Mouse (Mus musculus) limb, embryonic 10.5 days (tissue): Measurements from ENCODE around the gene Abcg1. TPM values are rescaled to one million over a fixed set of nuclear protein-coding genes. Genes with fewer than 3 reads are reported as not detected.

ENCODE experiments used
- DNase-seq: peaks from one replicate; pipeline ENCODE4 v3.0.0-alpha.2; 2017; ENCODE audit warnings: low spot score
- H3K27ac ChIP-seq: fragments of 300-500 bp; sonication (generic); 2 replicates; pipeline ENCODE4 v1.5.1; 2016; ENCODE audit warnings: mild to moderate bottlenecking
- H3K27me3 ChIP-seq: fragments of 300-500 bp; sonication (generic); 2 replicates; pipeline ENCODE4 v1.6.1; 2016; ENCODE audit warnings: low read depth, mild to moderate bottlenecking; ENCODE audit not compliant: poor library complexity, severe bottlenecking
- H3K36me3 ChIP-seq: fragments of 300-500 bp; sonication (generic); 2 replicates; pipeline ENCODE4 v1.6.1; 2016; ENCODE audit warnings: mild to moderate bottlenecking, moderate library complexity
- H3K4me1 ChIP-seq: fragments of 300-500 bp; sonication (generic); 2 replicates; pipeline ENCODE4 v1.6.1; 2016
- H3K4me3 ChIP-seq: fragments of 300-500 bp; sonication (generic); 2 replicates; pipeline ENCODE4 v1.5.1; 2016; ENCODE audit warnings: mild to moderate bottlenecking, moderate library complexity
- H3K9me3 ChIP-seq: fragments of 300-500 bp; sonication (generic); replicated peaks from 2 replicates; pipeline ENCODE4 v1.6.1; 2016; ENCODE audit warnings: mild to moderate bottlenecking
- WGBS: fragments of 180-500 bp; shearing (Covaris S2); methylation state at CpG from one replicate; pipeline ENCODE4 v1.1.7; 2016; 5-methylcytosine and 5-hydroxymethylcytosine counted together
- polyA plus RNA-seq: library from polyadenylated mRNA; unstranded; fragments of >200 nt; fragmentation: Nextera tagmentation; extraction: Ambion mirVana; gene quantifications from 2 replicates; pipeline ENCODE4 v1.2.1, GENCODE M21; 2016

Gene Abcg1
- polyA plus RNA-seq = 4.1 and 5.0 TPM in 2 replicates

- WGBS = 2% methylated on average over 48 of the region's 49 CpGs
- peak within 1 kb of the TSS; percentile 57 for H3K4me3 ChIP-seq
- H3K27me3 ChIP-seq = peaks cover 67% of the 10 kb centered on the region
- peak within 1 kb of the TSS; percentile 56; the same call in 1 of the 2 replicates for H3K27ac ChIP-seq
- no peaks in the 10 kb centered on the region for H3K36me3 ChIP-seq
- peak; percentile 76 for DNase-seq
- peaks cover 39% of the 10 kb centered on the region for H3K4me1 ChIP-seq
- no peaks in the 10 kb centered on the region; the same call in 1 of the 2 replicates for H3K9me3 ChIP-seq
Observed at GRCm38 (mm10) chr17:31057151-31057890, at the start of gene Abcg1. Abcg1 (plus strand) TSS chr17:31057675.

GRCm38 (mm10) chr17:31008416-31008815 lies 49.1 kb upstream of the Abcg1 start:
- Histone ChIP-seq H3K27ac (no peak overlapping the region), H3K4me3 (no peak overlapping the region), H3K4me1 (peaks cover 6% of the 10 kb centered on the region), H3K27me3 (no peaks in the 10 kb centered on the region), H3K9me3 (no peaks in the 10 kb centered on the region), H3K36me3 (no peaks in the 10 kb centered on the region)
- 91% methylated on average over 8 of the region's 8 CpGs for WGBS
- DNase-seq = no peak

DNA sequence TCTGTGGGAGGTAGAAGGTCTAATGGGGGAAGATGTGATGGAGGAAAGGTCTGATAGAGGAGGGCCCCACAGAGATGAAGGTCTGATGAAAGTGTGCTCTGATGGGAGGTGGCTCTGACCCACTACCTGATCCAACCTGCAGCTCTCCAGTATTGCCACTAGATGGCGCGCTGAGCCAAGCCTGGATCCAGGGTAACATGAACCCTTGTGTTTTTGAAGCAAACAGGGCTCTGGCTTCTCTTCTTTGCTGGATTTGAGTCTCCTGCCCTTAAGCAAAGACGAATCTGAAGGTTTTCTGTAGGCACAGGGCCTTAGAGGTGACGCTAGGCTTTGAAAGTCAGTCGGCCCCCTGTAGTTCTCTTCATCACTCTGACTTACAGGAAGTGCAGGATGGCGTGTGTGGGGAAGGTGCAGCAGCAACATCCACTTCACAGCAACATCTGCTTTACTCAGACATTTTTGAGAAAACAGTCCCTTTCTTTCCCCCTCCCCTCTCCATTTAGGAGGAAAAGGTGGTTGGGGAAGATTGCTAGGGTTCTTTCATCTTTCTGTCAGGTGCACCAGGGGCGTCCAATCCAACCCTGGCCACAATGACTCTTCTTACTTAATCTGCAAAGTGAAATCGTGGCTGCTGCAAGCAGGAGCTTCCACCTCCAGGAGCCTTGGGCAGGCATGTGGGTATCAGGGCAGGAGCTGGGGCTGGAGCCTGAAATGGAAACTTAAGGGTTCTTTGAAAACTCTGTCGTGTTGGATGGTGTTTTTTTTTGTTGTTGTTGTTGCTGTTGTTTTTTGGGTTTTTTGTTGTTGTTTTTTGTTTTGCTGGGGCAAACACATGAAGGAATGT lies 45.7 kb upstream of the Abcg1 start:
- Histone ChIP-seq H3K36me3 (no peaks in the 10 kb centered on the region), H3K27me3 (no peaks in the 10 kb centered on the region), H3K9me3 (no peaks in the 10 kb centered on the region), H3K4me1 (peaks cover 6% of the 10 kb centered on the region), H3K4me3 (no peak overlapping the region), H3K27ac (peak overlapping the region; percentile 47; the same call in 1 of the 2 replicates)
- DNase-seq = peak; percentile 84
- 39% methylated on average over 9 of the region's 9 CpGs for WGBS

GRCm38 (mm10) chr17:31018267-31018666 lies 39.2 kb upstream of the Abcg1 start:
- Histone ChIP-seq H3K36me3 (no peaks in the 10 kb centered on the region), H3K27ac (no peak overlapping the region), H3K9me3 (no peaks in the 10 kb centered on the region), H3K4me3 (no peak overlapping the region), H3K27me3 (no peaks in the 10 kb centered on the region), H3K4me1 (peaks cover 11% of the 10 kb centered on the region; the same call in 1 of the 2 replicates)
- DNase-seq = peak; percentile 69
- 71% methylated on average over 4 of the region's 4 CpGs for WGBS

- no peak overlapping the region for H3K4me3 ChIP-seq
- H3K27ac ChIP-seq = no peak overlapping the region
- H3K36me3 ChIP-seq = no peaks in the 10 kb centered on the region
- H3K9me3 ChIP-seq = no peaks in the 10 kb centered on the region
- peak; percentile 75 for DNase-seq
- WGBS = 3% methylated on average over 2 of the region's 2 CpGs
- no peaks in the 10 kb centered on the region for H3K27me3 ChIP-seq
- H3K4me1 ChIP-seq = peaks cover 11% of the 10 kb centered on the region; the same call in 1 of the 2 replicates
Observed at GRCm38 (mm10) chr17:31019505-31019904, 38.0 kb upstream of the Abcg1 start.

GRCm38 (mm10) chr17:31020078-31020477 lies 37.4 kb upstream of the Abcg1 start:
- Histone ChIP-seq H3K4me3 (no peak overlapping the region), H3K36me3 (no peaks in the 10 kb centered on the region), H3K27me3 (no peaks in the 10 kb centered on the region), H3K27ac (no peak overlapping the region), H3K4me1 (peaks cover 11% of the 10 kb centered on the region; the same call in 1 of the 2 replicates), H3K9me3 (no peaks in the 10 kb centered on the region)
- no peak for DNase-seq
- WGBS = 78% methylated on average over 2 of the region's 2 CpGs

DNA sequence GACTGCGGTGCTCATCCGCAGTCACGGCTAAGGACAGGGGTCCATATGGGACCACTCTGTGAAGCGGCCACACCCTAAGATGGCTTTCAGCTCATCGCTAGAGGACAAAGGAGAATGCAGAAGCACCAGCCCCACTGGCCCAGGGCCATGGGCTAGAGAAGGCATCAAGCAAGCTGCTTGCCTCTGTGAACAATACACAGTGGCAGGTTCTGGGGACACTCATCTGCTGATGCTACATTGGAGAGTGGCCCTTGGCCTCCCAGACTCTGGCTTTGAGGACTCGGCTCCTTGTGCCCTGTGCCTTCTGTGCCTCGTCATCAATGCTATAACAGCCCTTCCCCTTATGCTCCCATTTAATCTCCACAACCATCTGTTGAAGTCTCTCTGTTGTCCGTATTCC lies 36.2 kb upstream of the Abcg1 start:
- H3K4me3 ChIP-seq = no peak overlapping the region
- no peaks in the 10 kb centered on the region for H3K9me3 ChIP-seq
- no peaks in the 10 kb centered on the region for H3K36me3 ChIP-seq
- DNase-seq = no peak
- WGBS = 88% methylated on average over 8 of the region's 8 CpGs
- no peaks in the 10 kb centered on the region for H3K27me3 ChIP-seq
- peaks cover 11% of the 10 kb centered on the region; the same call in 1 of the 2 replicates for H3K4me1 ChIP-seq
- H3K27ac ChIP-seq = no peak overlapping the region

- Histone ChIP-seq H3K9me3 (no peaks in the 10 kb centered on the region), H3K4me3 (no peak overlapping the region)
- 70% methylated on average over 7 of the region's 7 CpGs for WGBS
Observed at GRCm38 (mm10) chr17:31024125-31024781, 33.2 kb upstream of the Abcg1 start.

DNA sequence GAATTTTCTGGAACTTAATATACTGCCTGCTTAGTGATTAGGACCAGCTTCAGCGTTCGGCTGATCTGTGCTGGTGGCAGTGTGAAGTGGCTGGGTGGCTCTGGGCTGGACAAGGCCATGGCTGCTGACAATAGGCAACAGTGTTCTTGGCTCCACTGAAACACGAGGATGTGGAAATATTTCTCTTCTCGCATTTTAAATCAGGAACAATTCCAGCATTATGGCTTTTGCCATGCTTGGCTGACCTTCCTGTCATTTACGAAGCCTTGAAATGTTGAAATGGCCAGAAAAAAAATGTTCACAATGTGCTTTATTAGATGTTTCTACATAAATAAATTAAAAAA lies 32.7 kb upstream of the Abcg1 start:
- H3K27me3 ChIP-seq = no peaks in the 10 kb centered on the region
- H3K9me3 ChIP-seq = no peaks in the 10 kb centered on the region
- H3K4me1 ChIP-seq = peaks cover 11% of the 10 kb centered on the region; the same call in 1 of the 2 replicates
- WGBS = 87% methylated on average over 5 of the region's 5 CpGs
- no peaks in the 10 kb centered on the region for H3K36me3 ChIP-seq
- DNase-seq = no peak
- no peak overlapping the region for H3K27ac ChIP-seq
- no peak overlapping the region for H3K4me3 ChIP-seq

More at GRCm38 (mm10) chr17:31024125-31024781, 33.2 kb upstream of the Abcg1 start:
- Histone ChIP-seq H3K36me3 (no peaks in the 10 kb centered on the region), H3K4me1 (peaks cover 11% of the 10 kb centered on the region; the same call in 1 of the 2 replicates), H3K27me3 (no peaks in the 10 kb centered on the region), H3K27ac (no peak overlapping the region)
- no peak for DNase-seq

DNA sequence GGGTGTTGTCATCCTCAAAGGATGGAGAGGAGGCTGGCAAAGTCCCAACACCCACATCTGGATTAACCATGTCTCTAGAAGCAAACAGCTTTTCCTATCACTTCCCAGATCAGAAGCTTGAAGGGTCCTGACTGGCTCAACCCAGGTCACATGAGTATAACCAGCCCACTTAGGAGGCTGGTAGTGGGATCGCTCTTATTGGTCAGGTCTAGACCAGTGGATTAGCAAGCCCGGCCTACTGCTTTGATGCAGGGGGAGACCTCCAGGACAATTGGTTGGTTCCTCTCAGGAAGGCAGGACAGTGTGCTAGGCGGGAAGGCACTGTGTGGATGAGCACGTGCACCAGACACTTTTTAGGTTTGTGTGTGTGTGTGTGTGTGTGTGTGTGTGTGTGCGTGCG lies 30.5 kb upstream of the Abcg1 start:
- 85% methylated on average over 6 of the region's 6 CpGs for WGBS
- Histone ChIP-seq H3K27me3 (no peaks in the 10 kb centered on the region), H3K4me1 (0 out of 2 replicates have a peak, but pooled peaks cover 6% of the 10 kb centered on the region), H3K27ac (no peak overlapping the region), H3K9me3 (no peaks in the 10 kb centered on the region), H3K4me3 (no peak overlapping the region), H3K36me3 (no peaks in the 10 kb centered on the region)
- no peak for DNase-seq

DNA sequence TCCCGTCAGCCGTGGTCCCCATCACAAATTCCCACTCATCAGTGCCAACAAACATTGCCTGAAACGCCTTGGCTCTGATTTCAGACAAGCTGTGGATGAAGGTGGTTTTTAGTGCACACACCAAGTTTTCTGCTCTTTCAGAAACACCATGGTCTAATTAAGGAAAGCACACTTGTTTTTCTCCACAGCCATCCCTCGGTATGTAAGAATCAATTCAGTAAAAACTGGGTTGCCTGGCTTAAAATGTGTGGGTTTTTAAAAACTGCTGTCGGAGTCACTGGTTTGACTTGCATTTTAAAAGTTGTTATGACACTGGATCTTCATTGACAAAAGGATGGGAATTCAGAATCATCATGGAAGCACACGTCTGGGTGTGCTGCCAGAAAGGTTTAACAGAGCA lies 29.8 kb upstream of the Abcg1 start:
- H3K27ac ChIP-seq = no peak overlapping the region
- 0 out of 2 replicates have a peak, but pooled peaks cover 6% of the 10 kb centered on the region for H3K4me1 ChIP-seq
- DNase-seq = no peak
- WGBS = 92% methylated on average over 6 of the region's 6 CpGs
- H3K27me3 ChIP-seq = no peaks in the 10 kb centered on the region
- no peaks in the 10 kb centered on the region for H3K36me3 ChIP-seq
- H3K4me3 ChIP-seq = no peak overlapping the region
- no peaks in the 10 kb centered on the region for H3K9me3 ChIP-seq

GRCm38 (mm10) chr17:31028821-31029370 lies 28.6 kb upstream of the Abcg1 start:
- H3K9me3 ChIP-seq = no peaks in the 10 kb centered on the region
- WGBS = 77% methylated on average over 9 of the region's 9 CpGs

More at GRCm38 (mm10) chr17:31028821-31029370, 28.6 kb upstream of the Abcg1 start:
- H3K4me1 ChIP-seq = 0 out of 2 replicates have a peak, but pooled peaks cover 8% of the 10 kb centered on the region
- no peaks in the 10 kb centered on the region for H3K36me3 ChIP-seq
- no peaks in the 10 kb centered on the region for H3K27me3 ChIP-seq
- H3K27ac ChIP-seq = no peak overlapping the region
- no peak overlapping the region for H3K4me3 ChIP-seq
- no peak for DNase-seq
